Mouse (Mus musculus): ENCODE results near the gene Il21.

Il21 gene

DNA sequence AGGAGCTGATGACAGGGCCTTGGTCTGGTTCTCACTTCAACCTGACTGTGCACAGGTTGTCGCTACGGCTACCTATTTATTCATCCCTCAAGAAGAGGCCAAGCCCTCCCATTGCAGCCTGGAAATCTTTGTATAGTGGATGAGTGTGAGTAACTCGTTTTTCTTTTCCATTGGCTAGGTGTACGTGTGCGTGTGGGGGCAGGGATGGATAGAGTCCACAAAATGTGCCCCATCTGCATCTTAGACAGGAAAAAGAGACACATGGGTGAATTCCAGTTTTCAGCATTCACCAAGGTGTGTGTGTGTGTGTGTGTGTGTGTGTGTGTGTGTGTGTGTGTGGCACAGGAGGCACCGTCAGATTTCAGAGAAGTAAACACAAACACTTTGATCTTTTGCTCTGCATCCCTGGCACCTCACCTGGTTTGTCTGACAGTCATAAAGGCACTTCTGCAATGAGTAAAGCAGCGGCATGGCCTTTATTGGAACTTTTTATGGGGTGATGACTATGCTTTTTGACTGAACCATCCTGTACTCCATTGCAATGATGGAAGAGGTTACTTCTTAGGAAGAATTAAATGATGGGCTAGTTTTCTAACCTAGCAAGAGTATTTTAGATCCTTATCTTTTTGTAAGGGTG lies at the start of gene Il21:
Il21 (minus strand) TSS at position 51 of the 637 bp plus-strand sequence.
- in situ Hi-C loops (cut with MboI, MseI), result no loop called here

DNA sequence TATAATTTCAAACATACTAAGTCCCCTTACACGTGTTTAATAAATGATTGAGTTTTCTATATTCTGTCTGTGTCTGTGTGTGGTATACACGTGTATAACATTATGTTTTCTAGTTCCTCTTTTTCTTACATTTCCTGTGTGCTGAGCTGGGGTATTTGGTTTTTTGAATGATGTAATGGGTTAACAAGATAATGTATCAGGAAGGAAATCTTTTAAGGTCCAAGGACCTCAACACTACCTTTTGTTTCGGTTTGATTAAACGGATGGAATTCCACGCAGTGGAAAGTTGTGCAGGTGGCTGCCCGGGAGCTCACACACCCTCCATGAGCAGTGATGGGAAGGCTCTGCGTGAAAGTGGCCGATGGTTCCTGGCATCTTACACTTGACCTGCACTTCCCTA lies 48.4 kb upstream of the Il21 start:
- in situ Hi-C loops (cut with MboI, MseI), result loop anchor here (10.0 kb wide), 1 partner anchor 1516 kb away; no protein-coding TSS in a partner anchor

DNA sequence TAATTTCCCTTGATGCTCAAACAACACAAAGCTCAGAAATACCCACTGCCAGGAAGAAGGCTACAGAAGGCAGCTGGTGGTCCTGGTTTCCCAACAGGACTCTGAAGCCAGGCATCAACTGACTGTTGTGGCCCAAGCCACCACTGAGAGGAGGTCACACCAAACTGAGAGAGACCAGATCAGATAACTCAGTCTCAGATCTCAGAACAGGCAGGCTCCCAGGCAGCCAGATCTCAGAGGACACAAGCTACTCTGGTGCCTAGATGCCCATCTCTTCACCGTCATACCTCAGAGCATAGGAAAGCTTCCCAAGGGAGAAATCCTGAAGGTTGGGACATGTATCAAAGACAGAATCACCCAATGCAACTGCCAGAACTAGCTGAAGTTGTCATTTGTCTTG lies 47.8 kb upstream of the Il21 start:
- in situ Hi-C loops (cut with MboI, MseI), result loop anchor here (10.0 kb wide), 1 partner anchor 1515 kb away; no protein-coding TSS in a partner anchor

DNA sequence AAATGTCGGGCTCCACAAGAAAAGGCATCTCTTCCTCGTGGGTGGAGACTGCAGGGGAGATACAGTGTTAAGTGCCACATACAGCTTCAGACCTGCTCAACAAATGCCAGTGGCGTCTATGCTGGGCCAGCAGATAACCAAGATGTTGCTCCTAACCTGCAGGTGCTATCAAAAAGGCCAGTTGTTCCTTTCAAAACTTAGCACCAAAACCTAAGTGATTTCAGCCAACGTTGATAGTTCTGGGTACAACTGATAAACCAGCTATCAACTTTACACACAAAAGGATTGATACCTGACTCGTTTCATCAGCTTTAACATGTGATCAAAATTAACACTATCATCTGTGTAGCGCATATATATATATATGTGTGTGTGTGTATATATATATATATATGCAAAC lies 42.2 kb upstream of the Il21 start:
- in situ Hi-C loops (cut with MboI, MseI), result loop anchor here (5.0 kb wide), 1 partner anchor 38 kb away; the partner anchor contains the start of genes Bbs12 and Cetn4

DNA sequence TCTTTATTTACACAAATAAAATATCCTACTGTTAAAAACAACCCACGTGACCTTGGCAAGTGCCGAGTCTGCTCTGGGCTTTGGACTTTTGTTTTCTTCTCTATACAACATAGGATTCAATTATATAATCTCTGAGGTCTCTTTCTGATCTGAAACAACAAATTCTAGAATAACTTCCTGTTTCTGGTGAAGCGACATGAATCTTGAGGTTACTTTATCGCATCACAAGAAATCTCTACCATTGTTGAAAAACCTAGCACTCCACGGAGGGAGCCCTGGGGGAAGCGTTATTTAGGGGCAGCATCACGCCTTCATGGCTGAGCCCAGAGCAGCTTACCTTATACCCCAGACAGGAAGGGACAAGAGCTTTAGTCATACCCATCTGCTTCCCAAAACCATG lies 40.7 kb upstream of the Il21 start:
- in situ Hi-C loops (cut with MboI, MseI), result loop anchor here (5.0 kb wide), 1 partner anchor 39 kb away; the partner anchor contains the start of genes Bbs12 and Cetn4

DNA sequence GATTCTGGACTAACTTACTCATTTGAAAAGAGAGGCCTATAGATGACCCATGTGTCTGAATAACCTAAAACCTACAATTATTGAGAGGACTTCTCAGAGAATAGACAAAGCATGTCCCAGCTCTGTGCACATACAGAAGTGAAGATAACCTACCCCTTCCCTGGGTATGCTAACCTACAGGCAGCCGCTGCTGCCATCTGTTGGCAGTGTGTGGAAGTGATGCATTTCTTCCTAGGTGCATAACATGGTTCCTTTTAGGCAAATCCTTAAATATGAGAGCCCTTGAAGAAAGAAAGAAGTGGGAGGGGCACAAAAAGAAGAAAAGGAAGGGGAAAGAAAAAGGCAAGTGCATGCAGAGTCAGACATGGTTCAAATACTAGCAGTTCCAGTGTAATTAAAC lies 38.8 kb upstream of the Il21 start:
- in situ Hi-C loops (cut with MboI, MseI), result loop anchor here (5.0 kb wide), 1 partner anchor 41 kb away; the partner anchor contains the start of genes Bbs12 and Cetn4

DNA sequence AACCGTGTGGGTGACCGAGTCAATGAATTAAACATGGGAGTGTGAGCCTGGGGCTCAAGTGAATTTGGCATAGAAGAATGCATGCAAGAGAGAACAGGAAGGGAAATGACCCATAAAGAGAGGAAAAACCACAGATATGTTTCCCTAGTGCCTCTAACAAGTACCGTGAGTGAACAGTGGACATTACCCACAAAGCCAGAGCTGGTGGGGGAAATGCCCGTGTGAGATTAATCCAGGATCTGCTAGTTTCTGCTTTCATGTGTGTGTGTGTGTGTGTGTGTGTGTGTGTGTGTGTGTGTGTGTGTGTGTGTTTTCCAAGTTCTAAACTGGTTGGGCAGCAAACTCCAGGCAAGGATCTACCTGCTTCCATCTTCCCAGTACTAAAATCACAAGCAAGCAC lies 37.5 kb upstream of the Il21 start:
- in situ Hi-C loops (cut with MboI, MseI), result loop anchor here (5.0 kb wide), 1 partner anchor 42 kb away; the partner anchor contains the start of genes Bbs12 and Cetn4

DNA sequence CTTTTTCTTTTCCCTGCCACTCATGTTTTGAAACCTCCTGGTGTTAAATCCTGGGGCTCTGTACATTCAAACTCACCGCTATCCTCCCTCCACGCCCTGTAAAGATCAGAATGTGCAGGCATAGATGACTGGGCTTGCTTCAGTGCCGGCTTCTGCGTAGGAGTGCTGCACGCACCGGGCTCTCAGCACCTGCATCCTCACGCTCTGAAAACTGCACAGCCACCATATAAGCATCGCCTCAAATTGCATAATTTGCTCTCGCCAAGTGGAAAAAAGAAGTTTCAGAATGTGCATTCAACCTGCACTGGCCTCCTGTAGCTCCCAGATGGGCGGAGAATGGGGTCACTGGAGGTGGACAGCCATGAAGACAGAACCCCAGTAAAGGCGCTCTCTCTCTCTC lies 35.9 kb upstream of the Il21 start:
- in situ Hi-C loops (cut with MboI, MseI), result no loop called here

DNA sequence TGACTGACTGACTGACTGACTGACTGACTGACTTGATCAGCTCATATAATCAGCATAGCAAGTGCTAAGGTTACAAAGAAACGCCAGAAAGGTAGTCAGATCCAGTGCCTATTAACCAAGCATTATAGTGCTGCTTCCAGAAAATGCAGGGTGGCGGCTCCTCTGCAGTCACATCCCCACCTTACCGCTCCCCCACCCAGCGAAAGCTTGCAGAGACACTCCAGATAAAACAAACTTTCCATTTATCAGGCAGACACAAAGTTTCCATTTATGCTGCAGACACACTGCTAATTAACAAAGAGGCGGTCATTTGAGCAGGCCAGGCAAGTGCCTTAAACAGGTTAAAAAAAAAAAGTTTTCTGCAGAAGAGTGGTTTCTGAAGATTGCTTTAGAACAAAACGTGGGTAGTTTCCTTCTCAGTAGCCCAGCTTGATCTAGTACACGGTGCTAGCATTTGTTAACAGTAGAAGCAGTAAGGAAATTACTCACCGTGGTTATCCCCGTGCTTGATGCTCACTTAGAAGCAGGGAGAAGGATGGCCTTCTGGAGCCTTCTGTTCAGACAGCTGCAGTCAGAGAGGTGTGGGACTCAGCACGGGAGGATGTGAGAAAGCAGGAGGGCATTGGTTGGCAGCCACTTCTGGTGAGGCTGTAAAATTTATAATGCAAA lies 27.0 kb upstream of the Il21 start:
- in situ Hi-C loops (cut with MboI, MseI), result no loop called here

DNA sequence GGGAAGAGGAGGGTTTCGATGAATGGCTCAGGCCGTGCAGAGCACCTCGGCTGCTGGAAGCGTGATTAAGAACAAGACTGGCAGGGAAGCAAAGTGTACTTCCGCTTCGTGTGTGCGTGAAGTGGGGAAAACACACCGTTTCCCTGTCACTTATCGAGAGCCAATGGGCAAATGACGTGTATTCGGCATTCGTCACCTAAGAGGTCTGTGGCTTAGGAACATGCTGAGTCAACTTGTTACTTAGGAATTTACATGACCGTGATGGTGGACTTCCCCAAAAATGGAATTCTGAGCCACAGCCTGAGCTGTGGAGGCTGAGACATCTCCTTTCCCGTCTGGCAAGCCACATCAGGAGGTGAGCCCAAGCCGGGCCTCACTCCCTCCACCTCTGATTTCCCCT lies 25.3 kb upstream of the Il21 start:
- in situ Hi-C loops (cut with MboI, MseI), result no loop called here

DNA sequence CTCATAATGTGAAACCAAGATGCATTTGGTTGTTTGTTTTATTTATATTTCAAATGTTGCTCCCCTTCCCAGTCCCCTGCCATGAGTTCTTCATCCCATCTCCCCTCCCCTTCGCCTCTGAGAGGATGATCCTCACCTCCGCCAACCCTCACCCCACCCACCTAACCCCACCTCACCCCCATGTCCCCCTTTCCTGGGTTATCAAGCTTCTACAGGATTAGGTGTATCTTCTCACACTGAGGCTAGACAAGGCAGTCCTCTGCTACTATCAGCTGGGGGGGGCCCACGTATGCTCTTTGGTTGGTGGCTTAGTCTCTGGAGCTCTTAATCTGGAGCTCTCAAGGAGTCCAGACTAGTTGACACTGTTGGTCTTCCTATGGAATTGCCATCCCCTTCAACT lies 18.5 kb upstream of the Il21 start:
- in situ Hi-C loops (cut with MboI, MseI), result no loop called here

DNA sequence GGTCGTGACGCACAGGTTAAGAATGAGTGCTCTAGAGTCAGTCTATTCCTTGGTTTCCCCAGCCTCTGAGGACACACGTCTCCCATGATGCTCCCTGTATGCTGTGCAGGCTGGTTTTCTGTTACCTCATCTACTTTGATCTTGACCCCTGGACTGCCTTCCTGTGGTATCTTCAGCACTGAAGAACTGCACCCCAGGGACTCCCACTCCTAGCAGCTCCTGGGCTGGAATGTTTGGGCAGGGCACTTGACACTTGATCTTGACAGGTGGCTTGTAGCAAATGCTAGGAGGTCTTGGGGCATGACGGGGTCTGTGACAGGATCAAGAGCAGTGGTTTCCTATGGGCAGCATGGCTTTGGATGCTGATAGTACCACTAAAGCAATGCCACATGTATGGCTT lies 2.6 kb upstream of the Il21 start:
- in situ Hi-C loops (cut with MboI, MseI), result no loop called here

DNA sequence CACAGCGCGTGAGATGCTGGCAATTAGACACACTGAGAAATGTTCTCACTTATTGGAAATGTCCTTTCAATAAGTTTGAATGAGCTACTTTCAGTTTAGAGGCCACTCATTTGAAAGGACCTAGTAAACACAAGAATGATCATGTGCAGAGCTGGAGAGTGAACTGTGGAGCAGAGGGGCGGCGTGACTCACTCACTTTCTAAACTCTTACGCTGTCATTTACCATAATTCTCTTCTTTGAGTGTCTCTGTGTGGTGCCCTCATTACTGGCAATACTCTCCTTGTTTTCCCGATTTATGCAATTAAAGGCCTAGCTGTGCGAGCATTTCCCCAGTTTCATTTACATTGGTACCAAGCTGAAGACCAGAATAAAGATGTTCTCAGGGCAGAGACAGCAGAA lies 1.3 kb downstream of the Il21 start:
- in situ Hi-C loops (cut with MboI, MseI), result no loop called here

DNA sequence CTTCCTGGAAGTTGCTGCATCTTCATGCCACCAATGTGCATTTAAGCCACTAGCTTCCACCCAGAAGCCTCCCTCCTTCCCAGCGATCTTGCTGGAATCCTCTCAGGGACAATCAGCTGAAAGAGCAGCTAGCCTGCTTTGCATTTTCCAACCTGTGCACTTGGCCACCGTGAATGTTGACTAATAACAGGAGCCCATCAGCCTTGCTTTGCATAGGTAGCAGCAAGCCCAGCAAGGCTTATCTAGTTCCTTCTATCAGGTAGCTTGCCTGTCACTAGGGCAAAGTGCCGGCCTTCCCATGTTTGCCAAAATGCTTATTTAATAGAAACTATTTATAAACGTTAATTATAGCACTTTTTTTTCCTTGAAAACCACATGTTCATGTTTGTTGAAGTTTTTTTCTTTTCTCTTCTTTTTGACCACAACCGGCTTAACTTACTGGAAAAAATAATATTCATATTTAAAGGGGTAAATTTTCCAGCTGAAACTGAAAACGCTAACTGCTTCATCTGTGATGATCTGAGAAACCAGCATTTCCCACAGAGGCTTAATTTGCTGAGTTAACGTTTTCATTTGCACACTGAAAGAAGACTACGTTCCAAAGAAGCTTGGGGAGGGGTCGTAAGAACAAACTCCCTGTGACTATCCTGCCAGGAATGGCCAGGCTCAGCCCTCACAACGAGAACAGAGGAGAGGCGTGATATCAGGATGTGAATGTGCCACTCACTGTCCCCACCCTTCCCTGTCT lies 3.2 kb downstream of the Il21 start:
- in situ Hi-C loops (cut with MboI, MseI), result loop anchor here (10.0 kb wide), 1 partner anchor 156 kb away; no protein-coding TSS in a partner anchor

DNA sequence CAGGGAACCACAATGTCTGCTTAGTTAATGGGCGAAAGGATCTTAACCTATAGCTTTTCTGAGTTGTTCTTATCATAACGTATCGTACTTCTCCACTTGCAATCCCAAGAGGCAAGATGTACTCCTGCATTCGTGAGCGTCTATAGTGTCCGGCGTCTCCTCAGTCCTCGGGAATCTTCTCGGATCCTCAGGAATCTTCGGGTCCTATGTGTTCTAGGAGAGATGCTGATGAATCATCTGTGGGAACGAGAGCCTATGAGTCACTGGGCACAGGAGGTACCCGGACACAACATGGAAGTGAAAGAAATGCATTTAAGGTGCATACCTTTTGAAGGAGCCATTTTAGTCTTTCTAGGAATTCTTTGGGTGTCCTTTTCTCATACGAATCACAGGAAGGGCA lies 7.3 kb downstream of the Il21 start:
- in situ Hi-C loops (cut with MboI, MseI), result loop anchor here (10.0 kb wide), 1 partner anchor 160 kb away; no protein-coding TSS in a partner anchor

DNA sequence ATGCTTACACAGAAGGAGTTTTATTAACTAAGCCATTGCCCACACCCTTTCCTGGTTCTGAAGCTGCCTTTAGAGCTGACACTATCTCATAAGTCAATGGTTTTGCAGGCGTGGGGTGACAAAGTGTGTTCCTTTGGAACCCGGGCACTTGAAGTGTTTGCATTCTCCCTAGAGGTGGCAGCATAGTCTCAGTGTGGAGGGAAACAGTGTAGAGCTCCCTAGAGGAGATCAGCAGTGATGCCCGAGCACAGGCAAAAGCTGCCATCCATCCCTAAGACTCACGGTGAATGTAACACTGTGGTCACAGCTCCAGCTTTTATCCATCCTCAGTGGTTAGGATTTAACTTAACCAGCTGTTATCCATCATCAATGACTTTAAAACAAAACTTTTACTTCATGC lies 13.4 kb downstream of the Il21 start:
- in situ Hi-C loops (cut with MboI, MseI), result no loop called here

DNA sequence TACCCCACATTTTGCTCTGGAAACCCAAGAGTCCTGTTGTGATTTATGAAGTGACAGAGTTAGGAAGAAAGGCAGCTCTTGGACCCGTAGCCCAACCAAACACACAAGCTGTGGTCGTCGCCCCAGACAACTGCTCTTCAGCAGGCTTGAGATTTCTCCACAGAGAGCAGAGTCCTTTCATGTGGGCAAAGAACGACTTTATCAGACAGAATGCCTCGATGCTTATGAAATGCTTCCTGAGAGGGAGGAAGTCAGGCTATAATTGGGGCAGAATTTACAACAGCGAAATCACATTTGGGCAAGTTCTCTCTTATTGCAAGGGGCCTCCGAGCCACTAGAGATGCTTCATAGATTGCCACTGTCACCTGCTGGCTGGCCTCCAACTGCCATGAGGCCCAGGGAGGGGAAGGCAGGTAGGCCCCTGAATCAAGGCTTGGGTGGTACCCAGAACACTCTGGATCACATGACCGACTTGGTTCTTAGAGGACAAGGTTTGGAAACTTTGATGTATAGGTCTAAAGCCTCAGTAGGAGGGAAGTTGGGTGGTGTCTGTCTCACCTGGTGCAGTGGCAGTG lies 27.1 kb downstream of the Il21 start:
- in situ Hi-C loops (cut with MboI, MseI), result loop anchor here (5.0 to 10.0 kb wide), 2 partner anchors 371 to 1067 kb away; no protein-coding TSS in a partner anchor

DNA sequence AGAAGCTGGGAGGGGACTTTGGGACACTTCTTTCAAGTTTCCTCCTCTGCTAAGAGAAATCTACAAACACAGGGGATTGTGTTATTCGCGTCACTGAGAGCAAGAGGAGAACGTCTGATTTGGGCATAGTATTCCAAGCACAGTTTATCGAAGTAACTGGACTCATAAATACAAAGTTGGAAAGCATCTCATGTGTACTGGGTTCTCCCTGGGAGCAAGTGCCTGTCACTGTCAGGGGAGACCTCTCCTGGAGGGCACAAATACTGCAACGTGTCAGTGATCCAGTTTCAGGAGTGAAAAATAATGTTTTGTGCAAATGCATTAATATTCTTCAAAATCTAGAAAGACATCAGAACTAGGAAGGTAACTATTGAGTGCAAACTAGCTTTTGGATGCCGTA lies 27.9 kb downstream of the Il21 start:
- in situ Hi-C loops (cut with MboI, MseI), result loop anchor here (5.0 to 10.0 kb wide), 4 partner anchors 42 to 370 kb away; no protein-coding TSS in a partner anchor

DNA sequence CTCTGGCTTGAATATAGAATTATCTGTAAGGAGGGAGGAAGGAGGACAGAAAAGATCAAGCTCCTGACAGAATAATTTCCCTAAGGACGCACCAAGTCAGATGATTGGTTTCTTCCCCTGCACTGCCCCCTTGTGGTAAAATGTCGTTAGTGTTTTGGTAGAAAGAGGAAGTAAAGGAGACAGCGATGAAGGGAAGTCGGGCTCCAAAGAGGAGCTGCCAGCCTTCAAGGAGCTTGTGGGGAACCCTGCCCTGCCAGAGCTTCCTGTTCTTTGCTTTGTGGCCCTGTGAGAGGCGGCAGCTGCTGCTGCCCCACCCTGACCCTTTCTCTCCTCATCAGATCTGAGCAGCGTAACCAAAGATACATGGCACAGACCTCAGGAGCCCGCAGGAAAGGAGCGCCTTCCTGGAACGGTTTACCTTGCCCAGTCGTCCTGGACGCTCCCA lies 28.4 kb downstream of the Il21 start:
- in situ Hi-C loops (cut with MboI, MseI), result loop anchor here (5.0 to 10.0 kb wide), 4 partner anchors 42 to 369 kb away; no protein-coding TSS in a partner anchor

DNA sequence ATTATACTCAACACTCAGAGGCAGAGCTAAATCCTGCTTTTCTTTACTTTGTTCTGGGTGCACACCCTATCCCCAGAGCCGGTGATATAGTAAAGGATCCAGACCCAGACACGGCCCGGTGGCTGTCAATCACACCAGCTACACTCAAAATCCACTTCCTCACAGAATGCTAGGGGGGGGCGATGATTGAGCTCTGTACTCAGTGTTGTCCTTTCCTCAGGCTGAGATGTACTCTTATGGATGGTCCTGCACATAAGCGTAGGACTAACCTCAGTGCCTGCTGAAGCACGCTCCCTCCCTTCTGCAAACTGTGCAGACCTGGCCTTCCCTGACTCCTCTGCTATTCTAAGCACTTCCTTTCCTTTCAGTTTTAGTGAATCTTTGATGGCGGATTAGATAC lies 29.6 kb downstream of the Il21 start:
- in situ Hi-C loops (cut with MboI, MseI), result loop anchor here (5.0 to 10.0 kb wide), 4 partner anchors 41 to 368 kb away; no protein-coding TSS in a partner anchor
